In the genomic region with DNA sequence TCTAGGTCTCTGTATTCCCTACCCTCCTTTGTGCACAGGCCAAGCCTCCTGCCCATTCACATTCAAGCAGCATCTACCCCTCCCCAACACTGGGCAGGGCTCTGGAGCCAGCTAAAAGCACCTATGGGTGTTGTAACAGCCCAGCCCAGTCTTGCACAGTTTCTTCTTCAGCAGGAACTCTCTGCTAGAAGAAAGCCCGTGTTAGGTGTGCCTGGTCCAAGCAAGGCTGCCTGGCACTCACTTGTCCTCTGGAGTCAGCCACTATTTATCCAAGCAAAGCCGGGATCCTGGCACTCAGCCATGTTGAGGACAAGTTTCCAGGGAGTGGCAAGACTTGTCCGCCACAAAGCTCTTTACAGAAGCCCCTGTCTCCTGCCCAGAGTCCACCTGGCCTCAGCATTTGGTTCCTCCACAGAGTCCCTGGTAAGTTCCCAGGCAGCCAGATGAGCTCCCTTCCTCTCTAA, we compare ENCODE assay signal across 10 mouse cellular contexts. TPM values are rescaled to one million over a fixed set of nuclear protein-coding genes. Genes with fewer than 3 reads are reported as not detected.
DNase-seq lines count a peak whose midpoint lies in the region; ATAC-seq lines count a peak whose summit lies in the region.
"Had no signal": no experiment of that assay in that cellular context is flagged by ENCODE, and none has a peak within 500 bp of the region (broad histone marks: within the 10 kb centered on the region; RNA-seq: fewer than 3 reads in every experiment).

Gene Them5, plus strand, starts transcription at position 141 of the 464 bp plus-strand sequence.

- no peak within 1 kb of the TSS for H3K9ac ChIP-seq in kidney, embryonic 15.5 days
- H3K9ac ChIP-seq in forebrain, embryonic 16.5 days (replicated peaks; ENCODE audit: low read depth, low read length) = no peak within 1 kb of the TSS
- no peak within 1 kb of the TSS for H3K9ac ChIP-seq in midbrain, embryonic 13.5 days (replicated peaks)

- no peaks in the 10 kb centered on the region for H3K36me3 ChIP-seq in kidney, embryonic 15.5 days
- no peaks in the 10 kb centered on the region for H3K36me3 ChIP-seq in forebrain, embryonic 16.5 days (ENCODE audit: control insufficient read depth, insufficient read depth)
- H3K36me3 ChIP-seq in midbrain, embryonic 13.5 days = no peaks in the 10 kb centered on the region

- DNase-seq in cerebellum, postnatal 14 days = peak; percentile 40 to 54
- no peak for DNase-seq in cerebellum, adult 9-10 months
- peak; percentile 2 to 36 for DNase-seq in kidney, postnatal 36 days
- DNase-seq in adipocyte (ENCODE audit: low spot score) = no peak
- no peak for DNase-seq in spleen, postnatal 14 days (ENCODE audit: low spot score in 2 of 2)
- DNase-seq: kidney, adult 9 months had no signal

- H3K4me2 ChIP-seq in kidney, embryonic 15.5 days = no peak within 1 kb of the TSS
- H3K4me2 ChIP-seq in forebrain, embryonic 16.5 days (ENCODE audit: low read length) = no peak within 1 kb of the TSS
- H3K4me2 ChIP-seq in midbrain, embryonic 13.5 days (replicated peaks) = no peak within 1 kb of the TSS

- ATAC-seq in kidney, embryonic 15.5 days (replicated peaks; ENCODE audit: low FRiP score) = no peak
- ATAC-seq in forebrain, embryonic 16.5 days = no peak
- ATAC-seq in midbrain, embryonic 13.5 days = no peak

- H3K4me3 ChIP-seq in kidney, embryonic 15.5 days (replicated peaks) = no peak within 1 kb of the TSS
- H3K4me3 ChIP-seq in forebrain, embryonic 16.5 days (replicated peaks; ENCODE audit: low read length) = no peak within 1 kb of the TSS
- H3K4me3 ChIP-seq in midbrain, embryonic 13.5 days (replicated peaks) = no peak within 1 kb of the TSS

- H3K4me1 ChIP-seq in kidney, embryonic 15.5 days = no peaks in the 10 kb centered on the region
- no peaks in the 10 kb centered on the region for H3K4me1 ChIP-seq in forebrain, embryonic 16.5 days (replicated peaks; ENCODE audit: control insufficient read depth, insufficient read depth, low read length)
- peaks cover 14% of the 10 kb centered on the region for H3K4me1 ChIP-seq in midbrain, embryonic 13.5 days (replicated peaks)

- H3K9me3 ChIP-seq in kidney, embryonic 15.5 days (replicated peaks) = no peaks in the 10 kb centered on the region
- H3K9me3 ChIP-seq in forebrain, embryonic 16.5 days (ENCODE audit: control insufficient read depth, low read length) = no peaks in the 10 kb centered on the region
- no peaks in the 10 kb centered on the region for H3K9me3 ChIP-seq in midbrain, embryonic 13.5 days

- 46% methylated on average over 3 of the region's 3 CpGs for WGBS in kidney, embryonic 15.5 days
- WGBS in forebrain, embryonic 16.5 days = 39% methylated on average over 3 of the region's 3 CpGs
- 72% methylated on average over 3 of the region's 3 CpGs for WGBS in midbrain, embryonic 13.5 days

- H3K27me3 ChIP-seq in kidney, embryonic 15.5 days = no peaks in the 10 kb centered on the region
- no peaks in the 10 kb centered on the region for H3K27me3 ChIP-seq in forebrain, embryonic 16.5 days (replicated peaks; ENCODE audit: control insufficient read depth, insufficient read depth, low read length)
- H3K27me3 ChIP-seq in midbrain, embryonic 13.5 days = no peaks in the 10 kb centered on the region

- H3K27ac ChIP-seq in kidney, embryonic 15.5 days = no peak within 1 kb of the TSS
- peak within 1 kb of the TSS; percentile 16; the same call in 1 of the 2 replicates for H3K27ac ChIP-seq in forebrain, embryonic 16.5 days (ENCODE audit: low read length)
- 0 out of 2 replicates have a peak within 1 kb of the TSS, but pooled peaks have one; percentile 28 for H3K27ac ChIP-seq in midbrain, embryonic 13.5 days

RNA-seq across cellular contexts. Expression of gene Them5, which starts in this region (rescaled TPM):
- 1.3 TPM in 1 of 2 replicates, not detected in the other for polyA plus RNA-seq in kidney, embryonic 15.5 days (2015; fragmentation: Nextera tagmentation; extraction: Ambion mirVana)
- 0.33 and 0.65 TPM in 2 replicates for polyA plus RNA-seq in forebrain, embryonic 16.5 days (2015; fragmentation: Nextera tagmentation; extraction: Ambion mirVana)
- polyA plus RNA-seq in midbrain, embryonic 13.5 days (2015; fragmentation: Nextera tagmentation; extraction: Ambion mirVana) = 0.46 TPM in 1 of 2 replicates, not detected in the other
- polyA plus RNA-seq: heart, embryonic 14.5 days had no signal

Comparison
In these comparisons a context has a peak if more than half of its experiments do, and no peak if none do; other contexts are left out.
1. DNase-seq: peak in cerebellum, postnatal 14 days (2 of 2) and kidney, postnatal 36 days (2 of 2); none in cerebellum, adult 9-10 months (single experiment), adipocyte (single experiment) and spleen, postnatal 14 days (0 of 2).